Comparison of ENCODE assay signal across 8 mouse cellular contexts in genomic region chr13:38037811-38038210, GRCm38 (mm10). TPM values are rescaled to one million over a fixed set of nuclear protein-coding genes. Genes with fewer than 3 reads are reported as not detected.
DNase-seq lines count a peak whose midpoint lies in the region; ATAC-seq and TF ChIP-seq lines count a peak whose summit lies in the region.

No protein-coding gene starts in this region.

- H3K27ac ChIP-seq in embryonic fibroblast, embryonic 13.5 days (ENCODE audit: insufficient read depth, low read length): no peak overlapping the region
- no peak overlapping the region for H3K27ac ChIP-seq in intestine, embryonic 15.5 days

- H3K4me1 ChIP-seq in G1E (ENCODE audit: insufficient read depth, low read depth, low read length): peaks cover 30% of the 10 kb centered on the region
- peaks cover 3% of the 10 kb centered on the region for H3K4me1 ChIP-seq in embryonic fibroblast, embryonic 13.5 days (ENCODE audit: control insufficient read depth, insufficient read depth, low read length)
- H3K4me1 ChIP-seq in intestine, embryonic 15.5 days (replicated peaks): no peaks in the 10 kb centered on the region

- peaks cover 46% of the 10 kb centered on the region for H3K36me3 ChIP-seq in G1E (replicated peaks)
- H3K36me3 ChIP-seq in intestine, embryonic 15.5 days: peaks cover 13% of the 10 kb centered on the region

- H3K9ac ChIP-seq in intestine, embryonic 15.5 days: peak overlapping the region; percentile 84

- H3K4me2 ChIP-seq in intestine, embryonic 15.5 days (replicated peaks): peak overlapping the region; percentile 69

- WGBS in intestine, embryonic 15.5 days: 33% methylated on average over 12 of the region's 12 CpGs

- peak; percentile 9 for DNase-seq in cerebellum, adult 11-12 months
- DNase-seq in G1E (ENCODE audit: low spot score): no peak
- DNase-seq in embryo, embryonic 11 days: no peak
- DNase-seq in layer of hippocampus, adult 18-20 months (ENCODE audit: low spot score in 2 of 2): no peak

- ATAC-seq in cerebellum, adult (ENCODE audit: insufficient number of reproducible peaks, low FRiP score, low TSS enrichment): no peak
- ATAC-seq in G1E (ENCODE audit: extremely low read depth, insufficient number of reproducible peaks, low FRiP score, poor library complexity, severe bottlenecking): no peak
- ATAC-seq in intestine, embryonic 15.5 days: no peak
- ATAC-seq in megakaryocyte, adult 5-6 weeks (ENCODE audit: poor library complexity, severe bottlenecking): 0 out of 2 replicates have a peak, but pooled peaks have one; percentile 13

- no peak for TF ChIP-seq POLR2A in embryonic fibroblast, embryonic 13.5 days (IDR thresholded peaks at IDR 0.05; ENCODE audit: low read depth, low read length)

- H3K27me3 ChIP-seq in G1E (ENCODE audit: insufficient read depth, low read length): no peaks in the 10 kb centered on the region
- no peaks in the 10 kb centered on the region for H3K27me3 ChIP-seq in intestine, embryonic 15.5 days (replicated peaks)

- H3K9me3 ChIP-seq in G1E (replicated peaks): no peaks in the 10 kb centered on the region
- no peaks in the 10 kb centered on the region for H3K9me3 ChIP-seq in intestine, embryonic 15.5 days

- H3K4me3 ChIP-seq in G1E (ENCODE audit: low read depth, low read length): peak overlapping the region; percentile 92
- peak overlapping the region; percentile 85 for H3K4me3 ChIP-seq in embryonic fibroblast, embryonic 13.5 days (ENCODE audit: insufficient read depth, low read length)
- peak overlapping the region; percentile 78 for H3K4me3 ChIP-seq in intestine, embryonic 15.5 days (replicated peaks)

- no peak for TF ChIP-seq CTCF in G1E (IDR thresholded peaks at IDR 0.05; ENCODE audit: low read depth, low read length)
- no peak for TF ChIP-seq CTCF in embryonic fibroblast, embryonic 13.5 days (IDR thresholded peaks at IDR 0.05; ENCODE audit: borderline replicate concordance, insufficient read depth, low read length)

RNA-seq across cellular contexts. Expression of gene Cage1, which starts 0.9 kb away (rescaled TPM):
- 3.8 and 7.2 TPM in 2 replicates for total RNA-seq in G1E (2014; fragmentation: Nextera tagmentation)
- 1.7 and 2.9 TPM in 2 replicates for total RNA-seq in G1E (2017)
- 0.23 and 0.33 TPM in 2 replicates for polyA plus RNA-seq in G1E (2012)
- polyA plus RNA-seq in embryonic fibroblast, embryonic 13.5 days (2011; ENCODE audit: insufficient read length, low read depth, missing spikeins): 1.1 and 1.4 TPM in 2 replicates
- 0.62 and 0.89 TPM in 2 replicates for polyA plus RNA-seq in intestine, embryonic 15.5 days (2015; fragmentation: Nextera tagmentation; extraction: Ambion mirVana)
- 0.32 and 0.36 TPM in 2 replicates for total RNA-seq in megakaryocyte, adult 5-6 weeks (2015)
- total RNA-seq in megakaryocyte, adult 5-6 weeks (2017): 0.73 and 1.5 TPM in 2 replicates
- 1 to 10 TPM; 4.3 to 5.1 TPM for total RNA-seq in layer of hippocampus, adult 18-20 months (2021)

RNA-seq across cellular contexts. Expression of gene Riok1, which starts 1.0 kb away (rescaled TPM):
- total RNA-seq in G1E (2014; fragmentation: Nextera tagmentation) (66.3 and 94.8 TPM in 2 replicates), G1E (2017) (77.7 and 81.4 TPM in 2 replicates)
- 30.8 and 33.3 TPM in 2 replicates for polyA plus RNA-seq in G1E (2012)
- polyA plus RNA-seq in embryonic fibroblast, embryonic 13.5 days (2011; ENCODE audit: insufficient read length, low read depth, missing spikeins): 48.6 and 56.8 TPM in 2 replicates
- polyA plus RNA-seq in intestine, embryonic 15.5 days (2015; fragmentation: Nextera tagmentation; extraction: Ambion mirVana): 40.1 and 45.9 TPM in 2 replicates
- 38.3 and 42.2 TPM in 2 replicates for total RNA-seq in megakaryocyte, adult 5-6 weeks (2015)
- 85.5 and 96.3 TPM in 2 replicates for total RNA-seq in megakaryocyte, adult 5-6 weeks (2017)
- total RNA-seq in layer of hippocampus, adult 18-20 months (2021): 10 to 100 TPM; 19.1 to 25.7 TPM

RNA-seq across cellular contexts. Expression of gene Ssr1, which starts 43.8 kb away (rescaled TPM):
- total RNA-seq in G1E (2014; fragmentation: Nextera tagmentation) (95.6 and 101 TPM in 2 replicates), G1E (2017) (66.2 and 78.1 TPM in 2 replicates)
- 59.2 and 72.3 TPM in 2 replicates for polyA plus RNA-seq in G1E (2012)
- polyA plus RNA-seq in embryonic fibroblast, embryonic 13.5 days (2011; ENCODE audit: insufficient read length, low read depth, missing spikeins): 280 and 311 TPM in 2 replicates
- polyA plus RNA-seq in intestine, embryonic 15.5 days (2015; fragmentation: Nextera tagmentation; extraction: Ambion mirVana): 138 and 145 TPM in 2 replicates
- total RNA-seq in megakaryocyte, adult 5-6 weeks (2015): 96.5 and 104 TPM in 2 replicates
- 126 and 148 TPM in 2 replicates for total RNA-seq in megakaryocyte, adult 5-6 weeks (2017)
- 10 to 100 TPM; 82.1 to 93.6 TPM for total RNA-seq in layer of hippocampus, adult 18-20 months (2021)
